Mouse (Mus musculus) midbrain, embryonic 13.5 days (tissue): ENCODE measurements around the gene Ttc21a. TPM values are rescaled to one million over a fixed set of nuclear protein-coding genes. Genes with fewer than 3 reads are reported as not detected.

Experiments
- ATAC-seq: fragments of 200-750 bp; cut with Nextera tagmentation; 2 replicates; pipeline ENCODE4 v1.8.0; 2017; ENCODE audit warnings: mild to moderate bottlenecking, moderate TSS enrichment, moderate library complexity
- H3K27ac ChIP-seq: fragments of 300-500 bp; sonication (generic); 2 replicates; pipeline ENCODE4 v1.5.1; 2015; ENCODE audit warnings: inconsistent platforms, mild to moderate bottlenecking, moderate library complexity
- H3K27me3 ChIP-seq: fragments of 300-500 bp; sonication (generic); 2 replicates; pipeline ENCODE4 v1.6.1; 2015; ENCODE audit warnings: mild to moderate bottlenecking, inconsistent platforms
- H3K36me3 ChIP-seq: fragments of 300-500 bp; sonication (generic); 2 replicates; pipeline ENCODE4 v1.6.1; 2015; ENCODE audit warnings: mild to moderate bottlenecking, inconsistent platforms
- H3K4me1 ChIP-seq: fragments of 300-500 bp; sonication (generic); replicated peaks from 2 replicates; pipeline ENCODE4 v1.6.1; 2015; ENCODE audit warnings: inconsistent platforms
- H3K4me2 ChIP-seq: fragments of 300-500 bp; sonication (generic); replicated peaks from 2 replicates; pipeline ENCODE4 v1.6.1; 2015; ENCODE audit warnings: moderate library complexity, mild to moderate bottlenecking, inconsistent platforms
- H3K4me3 ChIP-seq: fragments of 300-500 bp; sonication (generic); replicated peaks from 2 replicates; pipeline ENCODE4 v1.5.1; 2015; ENCODE audit warnings: mild to moderate bottlenecking, inconsistent platforms
- H3K9ac ChIP-seq: fragments of 300-500 bp; sonication (generic); replicated peaks from 2 replicates; pipeline ENCODE4 v1.6.1; 2015; ENCODE audit warnings: mild to moderate bottlenecking, inconsistent platforms
- H3K9me3 ChIP-seq: fragments of 300-500 bp; sonication (generic); 2 replicates; pipeline ENCODE4 v1.6.1; 2016; ENCODE audit warnings: mild to moderate bottlenecking, inconsistent platforms
- WGBS: fragments of 180-500 bp; shearing (Covaris S2); methylation state at CpG from one replicate; pipeline ENCODE4 v1.1.7; 2015; 5-methylcytosine and 5-hydroxymethylcytosine counted together
- polyA plus RNA-seq: library from polyadenylated mRNA; unstranded; fragments of >200 nt; fragmentation: Nextera tagmentation; extraction: Ambion mirVana; gene quantifications from 2 replicates; pipeline ENCODE4 v1.2.1, GENCODE M21; 2015

Gene Ttc21a
- polyA plus RNA-seq, 1 experiment from 2014 or later: 0.44 TPM

DNA sequence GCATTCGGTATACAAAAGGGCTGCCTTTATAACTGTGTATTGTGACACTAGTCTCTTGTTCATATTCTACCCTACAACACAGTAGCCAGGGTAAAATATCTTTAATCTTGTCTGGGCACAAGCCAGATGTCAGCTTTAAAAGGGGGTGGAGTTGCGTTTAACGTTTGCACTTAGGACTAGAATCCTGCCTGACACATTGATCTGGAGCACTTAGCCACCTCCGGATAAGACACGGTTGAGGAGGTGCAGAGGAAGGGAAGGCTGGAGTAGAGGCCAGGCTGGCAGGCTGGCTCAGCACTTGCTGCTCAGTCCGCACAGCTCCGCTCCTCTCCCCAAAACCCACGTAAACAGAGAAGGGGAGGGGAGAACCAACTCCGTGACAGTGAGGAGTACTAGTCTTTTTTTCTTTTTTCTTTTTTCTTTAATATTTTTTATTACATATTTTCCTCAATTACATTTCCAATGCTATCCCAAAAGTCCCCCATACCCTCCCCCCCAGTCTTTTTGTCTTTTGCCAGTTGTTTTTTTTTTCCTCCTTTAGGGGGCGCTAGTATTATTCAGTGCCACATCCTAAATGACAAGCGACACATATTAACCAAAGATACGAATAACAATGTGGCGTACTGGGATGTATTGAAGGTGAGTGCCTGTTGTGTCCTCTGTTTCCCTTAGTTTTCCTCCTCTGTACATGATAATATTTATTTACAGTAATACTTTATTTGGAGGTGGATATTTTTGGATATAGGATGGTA lies 24.1 kb upstream of the Ttc21a start:
- Histone ChIP-seq H3K27ac (no peak overlapping the region), H3K9ac (no peak overlapping the region), H3K27me3 (no peaks in the 10 kb centered on the region), H3K4me3 (no peak overlapping the region), H3K36me3 (peaks cover 95% of the 10 kb centered on the region), H3K4me2 (no peak overlapping the region), H3K9me3 (no peaks in the 10 kb centered on the region), H3K4me1 (no peaks in the 10 kb centered on the region)
- whole genome bisulfite sequencing: 75% methylated on average over 13 of the region's 13 CpGs
- no peak for ATAC-seq

DNA sequence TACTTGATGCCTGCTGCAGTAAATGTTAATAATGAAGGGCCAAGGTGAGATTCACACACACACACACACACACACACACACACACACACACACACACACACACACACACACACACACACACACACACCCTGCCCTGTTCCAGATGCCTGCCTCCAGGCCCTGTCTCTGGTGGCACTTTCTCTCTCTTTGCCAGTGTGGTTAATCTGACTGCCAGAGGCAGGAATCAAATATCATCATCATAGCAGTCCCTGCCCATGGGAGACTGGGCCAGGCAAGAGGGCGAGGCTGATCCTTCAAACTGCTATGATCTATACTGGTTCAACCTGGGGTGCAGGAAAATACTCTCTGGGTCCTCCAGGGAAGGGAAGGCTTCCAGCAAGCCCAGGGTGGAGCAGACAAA lies 17.5 kb upstream of the Ttc21a start:
- Histone ChIP-seq H3K4me1 (no peaks in the 10 kb centered on the region), H3K9ac (no peak overlapping the region), H3K27ac (no peak overlapping the region), H3K4me3 (no peak overlapping the region), H3K4me2 (no peak overlapping the region), H3K36me3 (peaks cover 89% of the 10 kb centered on the region), H3K27me3 (no peaks in the 10 kb centered on the region), H3K9me3 (no peaks in the 10 kb centered on the region)
- 87% methylated on average over 1 of the region's 1 CpGs for WGBS
- ATAC-seq: no peak

DNA sequence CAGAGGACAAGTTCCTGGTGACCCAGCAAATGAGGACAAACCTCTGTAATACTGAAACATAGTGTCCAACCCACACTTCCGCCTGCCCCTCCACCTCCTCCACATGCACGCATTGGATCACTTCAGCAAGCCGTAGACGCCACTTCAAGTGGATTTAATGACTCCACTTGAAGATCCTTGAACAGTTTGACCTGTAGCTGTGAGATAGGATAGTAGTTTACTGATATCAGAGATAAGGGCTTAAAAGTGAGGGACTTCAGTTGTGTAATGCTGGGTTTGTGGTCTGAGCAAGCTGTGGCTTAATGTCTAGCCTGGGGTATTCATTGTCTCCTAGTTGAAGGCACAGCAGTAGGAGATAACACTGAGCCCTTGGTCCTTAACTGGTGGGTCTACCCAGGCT lies 13.9 kb upstream of the Ttc21a start:
- Histone ChIP-seq H3K9ac (no peak overlapping the region), H3K9me3 (no peaks in the 10 kb centered on the region), H3K27me3 (no peaks in the 10 kb centered on the region), H3K4me2 (no peak overlapping the region), H3K4me1 (no peaks in the 10 kb centered on the region), H3K4me3 (no peak overlapping the region), H3K27ac (no peak overlapping the region), H3K36me3 (peaks cover 92% of the 10 kb centered on the region)
- no peak for ATAC-seq
- 91% methylated on average over 4 of the region's 4 CpGs for WGBS

DNA sequence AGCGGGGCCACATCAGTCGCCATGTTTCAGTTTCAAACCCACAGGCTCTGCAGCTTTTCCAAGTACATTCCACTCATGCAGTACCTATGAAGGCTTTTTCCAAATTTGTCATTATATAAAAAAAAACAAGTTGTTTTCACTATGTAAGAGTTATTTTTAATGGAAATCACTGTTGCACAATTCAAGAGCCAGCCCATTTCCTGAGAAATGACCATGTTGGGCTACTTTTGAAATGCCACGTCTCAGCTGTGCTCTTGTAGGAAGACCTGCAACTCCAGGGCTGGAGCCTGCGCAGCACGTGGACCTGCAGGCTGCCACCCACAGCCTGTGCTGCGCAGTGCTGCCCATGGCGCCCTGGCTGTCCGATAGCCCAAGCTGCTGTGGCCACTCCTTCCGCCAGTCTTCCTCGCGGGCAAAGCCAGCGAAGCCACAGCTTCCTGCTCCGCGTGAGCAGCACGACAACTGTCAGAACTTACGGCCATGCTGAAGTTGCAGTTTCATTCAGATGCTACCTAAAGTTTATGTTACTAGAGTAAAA lies 12.2 kb upstream of the Ttc21a start:
- WGBS: 93% methylated on average over 16 of the region's 16 CpGs
- peaks cover 92% of the 10 kb centered on the region for H3K36me3 ChIP-seq
- ATAC-seq: no peak

DNA sequence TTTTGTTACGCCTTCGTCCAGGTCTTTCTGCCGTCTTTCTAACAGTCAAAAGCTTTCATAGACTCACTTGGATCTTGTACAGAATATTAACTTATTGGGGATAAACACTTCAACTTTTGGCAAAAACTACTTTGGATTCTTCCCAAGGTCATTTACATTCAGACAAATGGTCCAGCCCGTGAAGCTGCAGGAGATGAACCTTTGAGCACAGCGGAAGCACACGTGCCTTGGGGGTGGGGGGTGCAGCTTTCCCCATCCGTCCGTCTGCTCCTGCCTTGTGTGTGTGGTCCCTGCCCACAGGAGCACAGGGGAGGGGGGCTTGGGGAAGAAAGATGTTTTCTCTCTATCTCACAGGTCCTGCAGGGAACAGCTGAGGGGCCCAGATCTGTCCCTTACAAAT lies 11.7 kb upstream of the Ttc21a start:
- Histone ChIP-seq H3K9me3 (no peaks in the 10 kb centered on the region), H3K4me2 (no peak overlapping the region), H3K4me3 (no peak overlapping the region), H3K27ac (no peak overlapping the region), H3K9ac (no peak overlapping the region), H3K27me3 (no peaks in the 10 kb centered on the region), H3K4me1 (no peaks in the 10 kb centered on the region), H3K36me3 (peaks cover 92% of the 10 kb centered on the region)
- no peak for ATAC-seq
- 80% methylated on average over 8 of the region's 8 CpGs for WGBS

More for the DNA sequence above, 12.2 kb upstream of the Ttc21a start:
- Histone ChIP-seq H3K9me3 (no peaks in the 10 kb centered on the region), H3K9ac (no peak overlapping the region), H3K27me3 (no peaks in the 10 kb centered on the region), H3K4me1 (no peaks in the 10 kb centered on the region), H3K27ac (no peak overlapping the region), H3K4me3 (no peak overlapping the region), H3K4me2 (no peak overlapping the region)

DNA sequence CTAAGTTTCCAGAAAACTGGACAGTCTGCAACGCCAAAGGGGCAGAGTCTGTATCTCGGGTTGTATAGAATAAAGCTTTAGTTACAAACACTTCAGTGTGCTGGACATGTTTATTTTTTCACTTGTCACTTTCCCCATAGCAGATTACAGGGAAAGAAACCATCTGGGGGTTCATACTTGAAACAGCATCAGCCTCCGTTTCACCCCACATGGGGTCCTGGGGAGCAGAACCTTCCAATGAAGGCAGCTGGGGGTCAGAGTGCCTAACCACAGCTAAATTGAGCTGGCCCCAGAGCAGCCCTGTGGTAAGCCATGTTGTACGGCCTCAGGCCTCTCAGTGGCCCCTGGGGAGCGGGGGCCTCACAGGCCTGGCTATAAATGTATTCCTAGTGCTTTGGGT lies 10.9 kb upstream of the Ttc21a start:
- no peak overlapping the region for H3K4me3 ChIP-seq
- no peak overlapping the region for H3K4me2 ChIP-seq
- H3K27ac ChIP-seq: no peak overlapping the region
- H3K36me3 ChIP-seq: peaks cover 91% of the 10 kb centered on the region
- no peaks in the 10 kb centered on the region for H3K9me3 ChIP-seq
- 90% methylated on average over 5 of the region's 5 CpGs for whole genome bisulfite sequencing
- H3K9ac ChIP-seq: no peak overlapping the region
- H3K27me3 ChIP-seq: no peaks in the 10 kb centered on the region
- ATAC-seq: no peak
- no peaks in the 10 kb centered on the region for H3K4me1 ChIP-seq

DNA sequence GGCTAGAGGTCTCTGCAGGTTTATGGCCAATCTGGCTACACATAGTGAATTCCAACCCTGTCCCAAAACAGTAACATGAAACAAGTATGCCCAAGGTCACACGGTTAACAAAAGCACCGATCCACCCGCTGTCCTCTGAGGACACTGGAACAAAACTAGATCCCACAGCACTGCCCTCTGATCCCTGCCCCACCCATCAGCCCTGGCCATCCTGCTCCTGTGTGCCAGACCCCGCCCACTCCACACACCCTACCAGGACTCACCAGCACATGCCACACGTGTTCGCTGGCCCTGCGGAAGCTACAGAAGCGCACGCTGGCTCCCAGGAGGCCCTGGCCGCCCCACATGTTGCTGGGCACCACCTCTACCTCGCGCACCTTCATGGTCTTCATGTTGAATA lies 5.0 kb upstream of the Ttc21a start:
- Histone ChIP-seq H3K9ac (no peak overlapping the region), H3K27me3 (no peaks in the 10 kb centered on the region), H3K27ac (no peak overlapping the region), H3K4me1 (peaks cover 10% of the 10 kb centered on the region), H3K9me3 (no peaks in the 10 kb centered on the region), H3K4me3 (no peak overlapping the region), H3K4me2 (no peak overlapping the region), H3K36me3 (peaks cover 53% of the 10 kb centered on the region)
- 94% methylated on average over 12 of the region's 12 CpGs for WGBS
- ATAC-seq: no peak

DNA sequence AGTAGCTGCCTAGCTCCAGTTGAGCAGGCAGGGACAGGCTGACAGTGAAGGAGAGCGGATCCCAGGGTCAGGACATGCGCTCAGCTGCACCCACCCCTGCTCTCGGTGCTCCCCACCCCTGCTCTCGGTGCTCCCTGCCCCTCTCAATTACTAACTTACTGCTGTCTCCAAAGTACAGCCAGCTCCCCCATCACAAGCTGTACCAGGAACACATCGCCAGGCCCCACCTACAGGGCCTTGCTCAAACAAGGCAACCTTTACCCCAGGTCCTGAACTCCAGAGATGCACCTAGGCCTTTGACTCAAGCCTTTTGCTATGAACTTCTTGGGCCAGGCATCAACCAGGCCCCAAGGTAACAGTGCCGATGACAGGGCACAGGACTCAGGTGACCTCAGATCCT lies 3.7 kb upstream of the Ttc21a start:
- 96% methylated on average over 6 of the region's 6 CpGs for WGBS
- Histone ChIP-seq H3K27ac (no peak overlapping the region), H3K4me3 (no peak overlapping the region), H3K9ac (no peak overlapping the region), H3K4me2 (no peak overlapping the region), H3K36me3 (peaks cover 39% of the 10 kb centered on the region), H3K4me1 (peaks cover 16% of the 10 kb centered on the region), H3K27me3 (no peaks in the 10 kb centered on the region), H3K9me3 (no peaks in the 10 kb centered on the region)
- no peak for ATAC-seq

DNA sequence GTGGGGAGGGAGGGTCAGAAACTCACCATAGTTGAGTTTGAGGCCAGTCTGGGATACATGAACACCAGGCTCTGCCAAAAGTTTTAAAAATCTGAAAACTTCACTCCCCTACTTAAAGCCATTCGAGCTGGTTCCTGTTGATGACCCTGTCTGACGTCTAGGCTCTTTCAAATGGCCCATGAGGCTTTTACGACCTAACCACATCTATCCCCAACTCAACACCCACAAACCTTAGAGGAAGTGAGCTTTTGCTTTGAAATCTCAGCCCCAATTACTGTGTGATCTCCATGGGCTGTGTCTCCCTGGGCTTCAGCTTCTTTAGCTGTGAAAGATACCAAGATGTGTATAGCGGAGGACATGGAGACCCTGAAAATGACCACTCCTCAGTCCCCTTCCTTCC lies 1.1 kb downstream of the Ttc21a start:
- H3K4me3 ChIP-seq: no peak overlapping the region
- peaks cover 16% of the 10 kb centered on the region for H3K4me1 ChIP-seq
- no peaks in the 10 kb centered on the region for H3K9me3 ChIP-seq
- H3K27ac ChIP-seq: no peak overlapping the region
- H3K27me3 ChIP-seq: no peaks in the 10 kb centered on the region
- whole genome bisulfite sequencing: 82% methylated on average over 4 of the region's 4 CpGs
- ATAC-seq: no peak
- H3K36me3 ChIP-seq: no peaks in the 10 kb centered on the region
- no peak overlapping the region for H3K4me2 ChIP-seq
- no peak overlapping the region for H3K9ac ChIP-seq

DNA sequence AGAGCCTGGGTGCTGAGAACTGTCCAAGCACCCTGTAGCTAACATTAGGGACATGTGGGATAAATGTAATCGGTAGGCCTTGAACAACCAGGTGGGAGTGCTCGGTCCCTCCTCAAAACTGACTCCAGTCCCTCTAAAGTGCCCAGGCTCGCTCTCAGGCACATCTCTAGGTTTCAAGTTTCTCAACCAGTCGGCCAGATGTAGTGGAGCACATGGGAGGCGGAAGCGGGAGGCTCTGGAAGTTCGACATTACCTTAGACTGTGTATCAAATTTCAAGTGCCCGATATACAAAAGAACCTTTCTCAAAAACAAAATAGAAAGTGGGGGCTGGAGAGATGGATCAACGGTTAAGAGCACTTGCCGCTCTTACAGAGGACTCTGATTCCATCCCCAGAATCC lies 2.2 kb downstream of the Ttc21a start:
- H3K4me2 ChIP-seq: no peak overlapping the region
- H3K27ac ChIP-seq: no peak overlapping the region
- no peaks in the 10 kb centered on the region for H3K36me3 ChIP-seq
- WGBS: 77% methylated on average over 10 of the region's 10 CpGs
- no peaks in the 10 kb centered on the region for H3K9me3 ChIP-seq
- no peak overlapping the region for H3K9ac ChIP-seq
- H3K4me1 ChIP-seq: peaks cover 16% of the 10 kb centered on the region
- no peak for ATAC-seq
- H3K4me3 ChIP-seq: no peak overlapping the region
- H3K27me3 ChIP-seq: no peaks in the 10 kb centered on the region

DNA sequence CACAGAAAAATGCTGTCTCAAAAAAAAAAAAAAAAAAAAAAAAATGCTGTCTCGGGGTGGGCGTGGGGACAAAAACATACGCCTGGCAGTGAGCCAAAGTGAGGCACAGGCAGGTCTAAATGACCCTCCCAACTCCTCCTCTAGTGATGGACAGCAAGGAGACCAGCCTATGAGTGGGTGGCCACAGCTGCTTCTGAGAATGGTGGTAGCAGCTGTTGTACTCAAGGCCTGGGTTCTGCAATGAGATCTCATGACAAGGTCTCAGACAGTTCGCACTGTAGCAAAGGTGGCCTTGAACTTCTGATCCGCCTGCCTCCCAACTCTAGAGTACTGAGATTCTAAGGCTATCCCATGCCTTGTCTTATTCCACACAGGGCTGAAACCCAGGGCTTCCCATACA lies 4.0 kb downstream of the Ttc21a start:
- no peak overlapping the region for H3K9ac ChIP-seq
- no peak for ATAC-seq
- H3K9me3 ChIP-seq: no peaks in the 10 kb centered on the region
- H3K4me3 ChIP-seq: no peak overlapping the region
- no peaks in the 10 kb centered on the region for H3K36me3 ChIP-seq
- 85% methylated on average over 5 of the region's 5 CpGs for WGBS
- H3K27me3 ChIP-seq: no peaks in the 10 kb centered on the region
- no peak overlapping the region for H3K27ac ChIP-seq
- H3K4me1 ChIP-seq: peaks cover 12% of the 10 kb centered on the region
- no peak overlapping the region for H3K4me2 ChIP-seq

DNA sequence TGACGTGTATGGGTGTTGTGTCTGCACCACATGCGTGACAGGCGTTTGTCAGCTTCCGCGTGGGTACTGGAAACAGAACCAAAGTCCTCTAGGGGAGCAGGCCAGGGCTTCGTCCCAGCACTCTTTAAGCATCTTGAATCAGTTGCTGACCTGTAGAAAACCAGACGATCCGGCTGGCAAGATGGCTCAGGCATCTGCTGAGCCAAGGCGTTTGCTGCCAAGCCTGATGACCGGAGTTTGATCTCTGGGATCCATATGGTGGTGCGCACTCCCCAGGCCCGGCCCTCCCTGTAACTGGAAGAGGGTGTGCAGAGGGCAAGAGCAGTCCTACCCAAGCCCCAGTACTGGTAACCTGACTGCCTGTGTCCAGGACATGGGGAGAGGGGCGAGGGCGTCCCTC lies 4.5 kb downstream of the Ttc21a start:
- H3K36me3 ChIP-seq: no peaks in the 10 kb centered on the region
- no peaks in the 10 kb centered on the region for H3K9me3 ChIP-seq
- 92% methylated on average over 14 of the region's 14 CpGs for WGBS
- no peak overlapping the region for H3K27ac ChIP-seq
- H3K4me3 ChIP-seq: no peak overlapping the region
- ATAC-seq: no peak
- H3K4me1 ChIP-seq: peaks cover 7% of the 10 kb centered on the region
- H3K9ac ChIP-seq: no peak overlapping the region
- no peak overlapping the region for H3K4me2 ChIP-seq
- no peaks in the 10 kb centered on the region for H3K27me3 ChIP-seq

DNA sequence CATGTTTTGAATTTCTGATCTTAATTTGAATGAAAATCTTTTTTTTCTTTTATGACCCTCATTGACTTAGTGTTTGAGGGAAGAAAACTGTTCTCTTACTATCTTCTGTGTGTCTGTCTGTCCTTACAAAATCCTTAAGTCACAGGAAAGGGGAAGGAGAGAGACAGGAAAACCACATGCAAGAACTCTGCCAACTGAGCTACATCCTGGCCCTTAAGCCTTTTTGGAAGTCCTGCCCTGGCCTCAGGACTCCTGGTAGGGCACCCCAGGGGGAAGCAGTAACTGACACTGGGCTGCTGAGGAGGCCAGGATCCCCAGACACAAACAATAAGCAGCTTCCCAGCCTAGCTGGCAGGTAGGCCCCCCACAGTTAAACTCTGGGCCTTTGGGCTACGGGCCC lies 5.9 kb downstream of the Ttc21a start:
- no peak for ATAC-seq
- no peak overlapping the region for H3K4me3 ChIP-seq
- H3K4me1 ChIP-seq: no peaks in the 10 kb centered on the region
- H3K36me3 ChIP-seq: no peaks in the 10 kb centered on the region
- H3K27ac ChIP-seq: no peak overlapping the region
- 74% methylated on average over 1 of the region's 1 CpGs for WGBS
- no peaks in the 10 kb centered on the region for H3K27me3 ChIP-seq
- no peak overlapping the region for H3K4me2 ChIP-seq
- no peak overlapping the region for H3K9ac ChIP-seq
- no peaks in the 10 kb centered on the region for H3K9me3 ChIP-seq
